Mouse (Mus musculus) limb, embryonic 10.5 days (tissue): Measurements from ENCODE around the gene Cap2. TPM values are rescaled to one million over a fixed set of nuclear protein-coding genes. Genes with fewer than 3 reads are reported as not detected.

ENCODE experiments used
- DNase-seq: peaks from one replicate; pipeline ENCODE4 v3.0.0-alpha.2; 2017; ENCODE audit warnings: low spot score
- H3K27ac ChIP-seq: fragments of 300-500 bp; sonication (generic); 2 replicates; pipeline ENCODE4 v1.5.1; 2016; ENCODE audit warnings: mild to moderate bottlenecking
- H3K27me3 ChIP-seq: fragments of 300-500 bp; sonication (generic); 2 replicates; pipeline ENCODE4 v1.6.1; 2016; ENCODE audit warnings: low read depth, mild to moderate bottlenecking; ENCODE audit not compliant: poor library complexity, severe bottlenecking
- H3K36me3 ChIP-seq: fragments of 300-500 bp; sonication (generic); 2 replicates; pipeline ENCODE4 v1.6.1; 2016; ENCODE audit warnings: mild to moderate bottlenecking, moderate library complexity
- H3K4me1 ChIP-seq: fragments of 300-500 bp; sonication (generic); 2 replicates; pipeline ENCODE4 v1.6.1; 2016
- H3K4me3 ChIP-seq: fragments of 300-500 bp; sonication (generic); 2 replicates; pipeline ENCODE4 v1.5.1; 2016; ENCODE audit warnings: mild to moderate bottlenecking, moderate library complexity
- H3K9me3 ChIP-seq: fragments of 300-500 bp; sonication (generic); replicated peaks from 2 replicates; pipeline ENCODE4 v1.6.1; 2016; ENCODE audit warnings: mild to moderate bottlenecking
- WGBS: fragments of 180-500 bp; shearing (Covaris S2); methylation state at CpG from one replicate; pipeline ENCODE4 v1.1.7; 2016; 5-methylcytosine and 5-hydroxymethylcytosine counted together
- polyA plus RNA-seq: library from polyadenylated mRNA; unstranded; fragments of >200 nt; fragmentation: Nextera tagmentation; extraction: Ambion mirVana; gene quantifications from 2 replicates; pipeline ENCODE4 v1.2.1, GENCODE M21; 2016

Cap2 gene
- polyA plus RNA-seq, 1 experiment from 2014 or later = 6.7 TPM

- Histone ChIP-seq H3K4me3 (no peak overlapping the region), H3K27ac (no peak overlapping the region)
Observed at GRCm38 (mm10) chr13:46514484-46514883, 12.8 kb downstream of the Cap2 start.

DNA sequence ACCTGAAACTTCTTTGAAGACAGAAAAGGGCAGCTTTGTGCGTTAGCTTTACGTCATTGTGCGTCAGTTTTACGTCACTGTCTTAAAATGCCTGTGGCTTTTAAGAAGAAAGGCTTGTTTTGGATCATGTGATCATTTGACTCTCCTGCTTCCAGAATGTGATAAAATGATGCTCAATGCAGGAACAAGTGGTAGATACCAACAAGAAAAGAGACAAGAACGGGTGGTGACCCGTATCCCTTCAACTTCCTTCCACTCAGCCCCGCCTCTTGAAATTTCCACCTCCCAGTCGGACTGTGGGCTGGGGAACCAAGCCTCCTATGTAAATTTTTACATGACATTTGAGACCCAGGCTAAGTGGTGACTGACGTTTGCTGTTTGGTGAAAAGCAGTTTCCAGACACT, 13.5 kb downstream of the Cap2 start:
- no peaks in the 10 kb centered on the region for H3K4me1 ChIP-seq
- no peaks in the 10 kb centered on the region for H3K36me3 ChIP-seq
- H3K4me3 ChIP-seq = no peak overlapping the region
- WGBS = 83% methylated on average over 9 of the region's 9 CpGs
- no peaks in the 10 kb centered on the region for H3K9me3 ChIP-seq
- no peak overlapping the region for H3K27ac ChIP-seq
- no peaks in the 10 kb centered on the region for H3K27me3 ChIP-seq
- DNase-seq = no peak

More at GRCm38 (mm10) chr13:46514484-46514883, 12.8 kb downstream of the Cap2 start:
- H3K27me3 ChIP-seq = no peaks in the 10 kb centered on the region
- no peaks in the 10 kb centered on the region for H3K36me3 ChIP-seq
- H3K4me1 ChIP-seq = no peaks in the 10 kb centered on the region
- WGBS = 93% methylated on average over 10 of the region's 10 CpGs
- H3K9me3 ChIP-seq = no peaks in the 10 kb centered on the region
- no peak for DNase-seq

GRCm38 (mm10) chr13:46515524-46515923, 13.9 kb downstream of the Cap2 start:
- no peaks in the 10 kb centered on the region for H3K36me3 ChIP-seq
- no peak overlapping the region for H3K4me3 ChIP-seq
- no peak for DNase-seq
- no peaks in the 10 kb centered on the region for H3K4me1 ChIP-seq
- H3K9me3 ChIP-seq = no peaks in the 10 kb centered on the region
- H3K27ac ChIP-seq = no peak overlapping the region
- WGBS = 91% methylated on average over 10 of the region's 10 CpGs
- no peaks in the 10 kb centered on the region for H3K27me3 ChIP-seq

DNA sequence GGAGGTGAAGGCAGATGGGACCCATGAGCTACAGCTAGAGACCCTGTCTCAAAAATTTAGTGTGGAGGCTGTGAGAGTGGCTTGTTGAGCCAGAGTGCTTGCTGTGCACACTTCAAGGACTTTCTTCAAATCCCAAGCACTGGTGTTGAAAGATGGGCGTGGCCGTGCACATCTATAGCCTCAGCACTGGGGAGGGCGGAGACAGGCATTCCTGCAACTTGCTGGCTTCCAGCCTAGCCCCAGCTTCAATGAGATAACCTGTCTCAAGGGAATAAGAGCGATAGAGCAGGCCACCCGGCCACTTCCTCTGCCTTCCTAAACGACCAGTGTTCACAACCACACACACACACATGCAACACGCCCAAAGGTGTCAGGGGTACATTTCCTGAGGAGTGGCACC, 14.5 kb downstream of the Cap2 start:
- Histone ChIP-seq H3K9me3 (no peaks in the 10 kb centered on the region), H3K36me3 (no peaks in the 10 kb centered on the region), H3K27me3 (no peaks in the 10 kb centered on the region), H3K4me3 (no peak overlapping the region), H3K27ac (no peak overlapping the region), H3K4me1 (no peaks in the 10 kb centered on the region)
- DNase-seq = no peak
- 93% methylated on average over 7 of the region's 7 CpGs for WGBS

DNA sequence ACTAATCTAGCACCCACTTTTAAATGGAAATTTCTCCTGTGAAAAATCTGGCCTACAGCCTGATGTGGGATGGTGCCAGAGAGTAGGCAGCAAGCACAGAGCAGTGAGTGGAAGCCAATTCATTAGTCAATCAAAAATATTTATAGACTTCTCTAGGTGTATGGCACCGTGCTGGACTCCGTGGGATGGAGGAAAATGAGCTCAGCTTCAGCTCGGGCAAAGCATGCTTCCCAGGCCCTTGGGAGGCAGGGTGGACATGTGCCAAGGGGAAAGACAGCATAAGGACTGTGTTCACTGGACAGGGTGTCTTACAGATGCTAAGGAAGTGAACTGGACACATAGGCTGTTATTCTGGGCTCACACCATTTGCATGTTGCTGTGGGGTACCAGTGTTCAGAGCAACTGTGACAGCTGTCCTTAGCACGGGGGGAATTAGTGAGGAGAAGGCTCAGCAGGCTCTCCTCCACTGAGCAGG, 15.6 kb downstream of the Cap2 start:
- WGBS = 74% methylated on average over 4 of the region's 4 CpGs
- no peaks in the 10 kb centered on the region for H3K9me3 ChIP-seq
- H3K4me3 ChIP-seq = no peak overlapping the region
- H3K27me3 ChIP-seq = no peaks in the 10 kb centered on the region
- H3K36me3 ChIP-seq = no peaks in the 10 kb centered on the region
- no peak for DNase-seq
- no peak overlapping the region for H3K27ac ChIP-seq
- H3K4me1 ChIP-seq = no peaks in the 10 kb centered on the region

DNA sequence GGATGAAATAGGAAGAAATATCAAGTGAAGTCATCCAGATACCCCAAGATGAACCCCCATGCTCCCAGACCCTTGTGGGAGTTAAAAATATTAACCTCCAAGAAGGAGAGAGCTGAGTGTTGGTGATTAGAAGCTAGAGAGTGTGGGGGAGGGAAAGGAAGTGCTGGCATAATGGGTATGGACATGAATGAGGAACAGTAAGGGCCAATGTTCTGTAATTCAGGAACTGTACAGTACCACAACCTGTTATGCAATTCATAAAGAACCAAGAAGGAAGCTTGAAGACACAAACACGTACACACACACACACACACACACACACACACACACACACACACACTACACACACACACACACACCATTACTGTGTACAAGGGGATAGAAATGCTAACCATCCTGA, 19.8 kb downstream of the Cap2 start:
- no peaks in the 10 kb centered on the region for H3K36me3 ChIP-seq
- no peaks in the 10 kb centered on the region for H3K9me3 ChIP-seq
- H3K4me3 ChIP-seq = no peak overlapping the region
- no peaks in the 10 kb centered on the region for H3K27me3 ChIP-seq
- H3K4me1 ChIP-seq = peaks cover 8% of the 10 kb centered on the region; the same call in 1 of the 2 replicates
- H3K27ac ChIP-seq = no peak overlapping the region
- 85% methylated on average over 1 of the region's 1 CpGs for WGBS
- no peak for DNase-seq

DNA sequence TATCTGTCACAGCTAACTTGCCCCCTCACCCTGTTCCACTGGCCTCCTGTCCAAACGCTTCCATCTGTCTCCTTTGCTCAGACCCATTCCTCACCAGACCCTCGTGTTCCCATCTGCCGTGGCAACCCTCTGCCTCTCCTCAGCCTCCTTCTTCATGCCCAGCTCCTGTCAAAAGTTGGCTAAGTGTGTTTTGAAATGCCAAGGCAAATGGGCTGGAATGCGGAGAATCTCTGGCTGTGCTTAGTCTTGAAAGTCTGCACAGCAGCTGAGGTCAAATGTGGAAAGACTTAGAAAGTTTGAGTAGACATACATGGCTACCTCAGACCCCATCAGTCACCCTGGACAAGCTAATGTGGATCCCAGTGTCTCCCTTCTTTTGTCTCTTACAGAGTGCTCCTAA, 21.1 kb downstream of the Cap2 start:
- Histone ChIP-seq H3K4me1 (peaks cover 8% of the 10 kb centered on the region; the same call in 1 of the 2 replicates), H3K27me3 (no peaks in the 10 kb centered on the region), H3K36me3 (no peaks in the 10 kb centered on the region), H3K9me3 (no peaks in the 10 kb centered on the region), H3K27ac (no peak overlapping the region), H3K4me3 (no peak overlapping the region)
- DNase-seq = no peak
- WGBS = 44% methylated on average over 4 of the region's 4 CpGs

GRCm38 (mm10) chr13:46523235-46523634, 21.6 kb downstream of the Cap2 start:
- Histone ChIP-seq H3K27me3 (no peaks in the 10 kb centered on the region), H3K27ac (no peak overlapping the region), H3K4me1 (peaks cover 8% of the 10 kb centered on the region; the same call in 1 of the 2 replicates), H3K9me3 (no peaks in the 10 kb centered on the region), H3K36me3 (no peaks in the 10 kb centered on the region), H3K4me3 (no peak overlapping the region)
- 25% methylated on average over 5 of the region's 5 CpGs for WGBS
- no peak for DNase-seq

- H3K4me3 ChIP-seq = no peak overlapping the region
- no peak for DNase-seq
- 80% methylated on average over 12 of the region's 12 CpGs for WGBS
- H3K27me3 ChIP-seq = no peaks in the 10 kb centered on the region
- no peaks in the 10 kb centered on the region for H3K36me3 ChIP-seq
- peaks cover 8% of the 10 kb centered on the region; the same call in 1 of the 2 replicates for H3K4me1 ChIP-seq
- no peak overlapping the region for H3K27ac ChIP-seq
- H3K9me3 ChIP-seq = no peaks in the 10 kb centered on the region
Observed at GRCm38 (mm10) chr13:46523712-46524111, 22.1 kb downstream of the Cap2 start.

DNA sequence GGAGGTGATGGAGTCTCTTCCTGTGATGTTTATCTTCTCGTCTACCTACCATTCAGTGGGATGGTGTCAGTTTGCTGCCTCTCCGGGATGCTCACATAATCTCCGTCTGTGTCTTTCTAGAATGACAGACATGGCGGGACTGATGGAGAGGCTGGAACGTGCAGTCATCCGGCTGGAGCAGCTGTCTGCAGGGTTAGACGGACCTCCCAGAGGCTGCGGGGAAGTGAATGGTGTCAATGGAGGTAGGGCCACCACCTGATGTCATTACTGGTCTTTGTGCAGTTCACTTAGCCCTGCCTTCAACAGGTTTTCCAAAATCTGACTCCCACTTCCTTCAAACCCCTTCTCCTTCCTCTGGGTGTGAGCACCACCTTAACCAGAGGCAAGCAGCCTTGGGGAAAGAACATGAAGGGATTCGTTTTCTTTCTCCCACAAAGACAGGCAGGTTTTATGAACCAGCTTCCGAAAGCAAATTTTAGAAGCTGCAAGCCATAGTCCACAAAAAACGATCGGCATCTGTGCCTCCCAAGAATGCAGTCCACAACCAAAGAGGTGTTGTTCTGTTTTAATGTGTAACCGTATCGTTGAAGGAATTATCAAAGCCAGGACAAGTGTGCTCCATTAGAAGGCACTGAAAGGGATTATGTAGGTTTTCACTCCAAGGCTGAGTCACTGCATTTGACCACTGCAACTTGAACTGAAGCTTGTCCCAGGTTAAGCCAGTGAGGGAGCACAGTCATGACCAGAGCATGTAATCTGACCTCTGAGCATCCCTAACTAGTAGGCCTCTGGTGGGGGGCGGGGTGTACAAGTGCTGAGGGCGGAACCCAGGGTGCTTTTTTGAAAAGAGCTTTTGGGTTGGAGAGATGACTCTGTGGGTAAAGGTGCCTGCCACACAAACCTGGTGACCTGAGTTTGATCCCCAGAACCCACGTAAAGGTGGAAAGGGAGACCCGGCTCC, 23.9 kb downstream of the Cap2 start:
- no peak overlapping the region for H3K4me3 ChIP-seq
- H3K4me1 ChIP-seq = peaks cover 8% of the 10 kb centered on the region; the same call in 1 of the 2 replicates
- no peak for DNase-seq
- no peaks in the 10 kb centered on the region for H3K36me3 ChIP-seq
- H3K27me3 ChIP-seq = no peaks in the 10 kb centered on the region
- WGBS = 88% methylated on average over 18 of the region's 18 CpGs
- 0 out of 2 replicates have a peak overlapping the region, but pooled peaks have one; percentile 9 for H3K27ac ChIP-seq
- H3K9me3 ChIP-seq = no peaks in the 10 kb centered on the region

GRCm38 (mm10) chr13:46526645-46527044, 25.0 kb downstream of the Cap2 start:
- DNase-seq = no peak
- WGBS = 93% methylated on average over 3 of the region's 3 CpGs
- Histone ChIP-seq H3K36me3 (no peaks in the 10 kb centered on the region), H3K4me3 (no peak overlapping the region), H3K27ac (no peak overlapping the region), H3K27me3 (no peaks in the 10 kb centered on the region), H3K4me1 (peaks cover 8% of the 10 kb centered on the region; the same call in 1 of the 2 replicates), H3K9me3 (no peaks in the 10 kb centered on the region)

DNA sequence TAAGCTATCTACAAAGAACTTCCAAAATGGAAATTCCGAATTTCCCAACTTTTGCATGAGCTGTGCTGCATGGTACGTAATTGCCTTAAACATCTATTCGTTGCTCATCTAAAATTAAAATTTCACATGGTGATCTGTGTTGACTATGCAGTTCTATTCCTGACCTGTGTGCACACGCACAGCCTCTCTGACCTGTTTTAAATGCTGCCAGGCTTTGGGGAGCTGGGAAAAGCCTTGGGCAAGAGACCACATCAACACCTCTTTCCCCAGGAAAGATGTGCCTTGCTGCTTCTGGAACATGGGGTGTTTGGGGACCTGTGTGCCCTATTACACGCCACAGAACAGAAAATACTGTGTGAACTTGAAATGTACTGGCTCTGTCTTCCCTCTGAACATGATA, 25.7 kb downstream of the Cap2 start:
- Histone ChIP-seq H3K27me3 (no peaks in the 10 kb centered on the region), H3K9me3 (no peaks in the 10 kb centered on the region), H3K27ac (no peak overlapping the region), H3K4me1 (peaks cover 8% of the 10 kb centered on the region; the same call in 1 of the 2 replicates), H3K36me3 (no peaks in the 10 kb centered on the region), H3K4me3 (no peak overlapping the region)
- WGBS = 94% methylated on average over 5 of the region's 5 CpGs
- DNase-seq = no peak

DNA sequence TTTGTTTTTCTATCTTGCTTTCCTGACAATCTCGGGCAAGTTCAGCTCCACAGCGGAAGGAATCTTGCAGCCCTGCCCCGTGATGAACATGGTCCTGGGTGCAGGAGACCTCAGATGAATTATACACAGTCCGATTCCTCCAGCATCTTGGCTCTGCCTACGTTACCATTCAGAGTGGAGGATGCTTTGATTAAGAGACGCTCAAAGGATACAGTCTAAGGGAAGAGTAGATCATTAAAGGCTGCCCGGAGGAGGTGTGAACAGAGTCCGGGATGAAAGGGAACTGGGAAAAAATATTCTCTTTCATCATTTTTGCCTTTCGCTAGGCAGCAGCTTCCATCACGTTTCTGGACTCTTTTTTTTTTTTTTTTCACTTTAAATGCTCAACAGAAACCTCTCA, 27.4 kb downstream of the Cap2 start:
- WGBS = 72% methylated on average over 10 of the region's 10 CpGs
- no peak for DNase-seq
- Histone ChIP-seq H3K36me3 (no peaks in the 10 kb centered on the region), H3K27ac (no peak overlapping the region), H3K4me3 (no peak overlapping the region), H3K4me1 (peaks cover 9% of the 10 kb centered on the region; the same call in 1 of the 2 replicates), H3K27me3 (no peaks in the 10 kb centered on the region), H3K9me3 (no peaks in the 10 kb centered on the region)
